Mouse (Mus musculus) small intestine, adult 2 months (tissue): ENCODE measurements around the gene Zfp109.

Experiments used
- CTCF ChIP-seq: fragments of 200-500 bp; IDR thresholded peaks from 2 replicates; pipeline ENCODE4 v1.5.1; 2012; ENCODE audit warnings: low read depth, mild to moderate bottlenecking, control low read depth, inconsistent platforms, low read length, moderate library complexity, mixed read lengths; ENCODE audit not compliant: insufficient replicate concordance, insufficient read length; ENCODE audit errors: extremely low read depth
- POLR2A ChIP-seq: fragments of 200-500 bp; IDR thresholded peaks from 2 replicates; pipeline ENCODE4 v1.6.1; 2012; ENCODE audit warnings: low read depth, mild to moderate bottlenecking, control low read depth, inconsistent platforms, low read length, moderate library complexity

DNA sequence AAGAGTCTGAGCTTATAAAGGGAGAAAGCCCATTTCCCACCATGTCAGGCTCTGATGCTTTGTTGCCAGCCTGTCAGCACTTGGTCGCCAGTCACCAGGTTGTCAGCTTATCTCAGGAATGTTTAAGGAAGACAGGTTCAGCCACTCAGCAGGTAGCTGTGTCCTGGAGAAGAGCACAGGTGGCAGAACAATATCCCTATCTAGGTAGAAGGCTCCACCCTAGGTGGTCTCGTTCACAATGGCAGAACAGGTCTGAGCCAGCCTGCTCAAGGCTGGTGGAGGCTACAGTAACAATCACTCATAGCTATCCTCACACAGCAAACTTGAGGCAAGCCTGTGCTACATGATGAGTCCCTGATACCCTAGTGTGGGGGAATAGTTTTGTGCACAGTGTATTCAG is 46.0 kb downstream of the Zfp109 start:
- TF ChIP-seq POLR2A = no peak
- TF ChIP-seq CTCF = no peak
